Mouse (Mus musculus): ENCODE measurements around the gene Brd9.

- no peak for TF ChIP-seq POLR2A (IDR thresholded peaks at IDR 0.05; ENCODE audit: low read depth, low read length)
- TF ChIP-seq CTCF (IDR thresholded peaks at IDR 0.05; ENCODE audit: borderline replicate concordance, insufficient read depth, low read length), result no peak
These were observed 36.9 kb downstream of the Brd9 start for GRCm38 (mm10) chr13:73974523-73974922.
